Mouse (Mus musculus): ENCODE measurements at regions not wholly inside any gene's neighbourhood (a gene's known extent, or its start where the extent isn't known, plus 50 kb on each side); places are given as distances from the start of the nearest gene placed in this dataset.

GRCm38 (mm10) chr6:126349905-126350304 is 183.2 kb upstream of the Ntf3 start:
- Histone ChIP-seq H3K4me2 (no peak overlapping the region), H3K4me1 (peaks cover 15% of the 10 kb centered on the region; the same call in 1 of the 2 replicates), H3K9me3 (replicated peaks) (no peaks in the 10 kb centered on the region), H3K36me3 (ENCODE audit: poor library complexity, severe bottlenecking) (no peaks in the 10 kb centered on the region), H3K9ac (no peak overlapping the region), H3K4me3 (no peak overlapping the region), H3K27me3 (no peaks in the 10 kb centered on the region), H3K27ac (no peak overlapping the region)
- WGBS: 24% methylated on average over 2 of the region's 2 CpGs
- ATAC-seq: no peak

GRCm38 (mm10) chr6:126345221-126345620 is 178.5 kb upstream of the Ntf3 start:
- Histone ChIP-seq H3K9ac (no peak overlapping the region), H3K27ac (no peak overlapping the region), H3K9me3 (replicated peaks) (no peaks in the 10 kb centered on the region), H3K36me3 (ENCODE audit: poor library complexity, severe bottlenecking) (no peaks in the 10 kb centered on the region), H3K4me3 (no peak overlapping the region), H3K27me3 (no peaks in the 10 kb centered on the region), H3K4me1 (no peaks in the 10 kb centered on the region), H3K4me2 (no peak overlapping the region)
- 78% methylated on average over 5 of the region's 5 CpGs for WGBS
- no peak for ATAC-seq

- Histone ChIP-seq H3K36me3 (ENCODE audit: poor library complexity, severe bottlenecking) (no peaks in the 10 kb centered on the region), H3K4me1 (no peaks in the 10 kb centered on the region), H3K4me2 (no peak overlapping the region), H3K9me3 (replicated peaks) (no peaks in the 10 kb centered on the region), H3K27ac (peak overlapping the region; percentile 57), H3K9ac (no peak overlapping the region), H3K27me3 (no peaks in the 10 kb centered on the region), H3K4me3 (no peak overlapping the region)
- peak; percentile 86 for ATAC-seq
- WGBS: 53% methylated on average over 10 of the region's 10 CpGs
Measured at GRCm38 (mm10) chr6:126340098-126340610, 173.4 kb upstream of the Ntf3 start.

- H3K9me3 ChIP-seq (replicated peaks): no peaks in the 10 kb centered on the region
- 91% methylated on average over 8 of the region's 8 CpGs for WGBS
- H3K9ac ChIP-seq: no peak overlapping the region
- H3K4me3 ChIP-seq: no peak overlapping the region
- ATAC-seq: no peak
- H3K36me3 ChIP-seq (ENCODE audit: poor library complexity, severe bottlenecking): no peaks in the 10 kb centered on the region
- no peak overlapping the region for H3K4me2 ChIP-seq
- no peaks in the 10 kb centered on the region for H3K27me3 ChIP-seq
- no peak overlapping the region for H3K27ac ChIP-seq
- H3K4me1 ChIP-seq: no peaks in the 10 kb centered on the region
Measured at GRCm38 (mm10) chr6:126337711-126338110, 171.0 kb upstream of the Ntf3 start.

- no peak for ATAC-seq
- no peak overlapping the region for H3K27ac ChIP-seq
- no peak overlapping the region for H3K4me2 ChIP-seq
- H3K36me3 ChIP-seq (ENCODE audit: poor library complexity, severe bottlenecking): no peaks in the 10 kb centered on the region
- no peak overlapping the region for H3K4me3 ChIP-seq
- H3K4me1 ChIP-seq: no peaks in the 10 kb centered on the region
- no peaks in the 10 kb centered on the region for H3K9me3 ChIP-seq (replicated peaks)
- no peaks in the 10 kb centered on the region for H3K27me3 ChIP-seq
- no peak overlapping the region for H3K9ac ChIP-seq
- 66% methylated on average over 8 of the region's 8 CpGs for WGBS
Measured at GRCm38 (mm10) chr6:126334258-126334657, 167.5 kb upstream of the Ntf3 start.

GRCm38 (mm10) chr6:126327187-126327586 is 160.5 kb upstream of the Ntf3 start:
- Histone ChIP-seq H3K4me2 (no peak overlapping the region), H3K27me3 (no peaks in the 10 kb centered on the region), H3K9ac (no peak overlapping the region), H3K36me3 (ENCODE audit: poor library complexity, severe bottlenecking) (no peaks in the 10 kb centered on the region), H3K4me3 (no peak overlapping the region), H3K9me3 (replicated peaks) (no peaks in the 10 kb centered on the region), H3K27ac (no peak overlapping the region), H3K4me1 (no peaks in the 10 kb centered on the region)
- no peak for ATAC-seq
- WGBS: 85% methylated on average over 2 of the region's 2 CpGs

- no peak overlapping the region for H3K4me2 ChIP-seq
- WGBS: 54% methylated on average over 2 of the region's 2 CpGs
- H3K27ac ChIP-seq: no peak overlapping the region
- H3K27me3 ChIP-seq: no peaks in the 10 kb centered on the region
- H3K4me3 ChIP-seq: no peak overlapping the region
- H3K9me3 ChIP-seq (replicated peaks): no peaks in the 10 kb centered on the region
- no peak for ATAC-seq
- H3K4me1 ChIP-seq: no peaks in the 10 kb centered on the region
- no peak overlapping the region for H3K9ac ChIP-seq
- no peaks in the 10 kb centered on the region for H3K36me3 ChIP-seq (ENCODE audit: poor library complexity, severe bottlenecking)
Measured at GRCm38 (mm10) chr6:126318523-126318922, 151.8 kb upstream of the Ntf3 start.

- H3K4me2 ChIP-seq: no peak overlapping the region
- H3K9me3 ChIP-seq (replicated peaks): no peaks in the 10 kb centered on the region
- WGBS: 51% methylated on average over 3 of the region's 3 CpGs
- H3K27me3 ChIP-seq: no peaks in the 10 kb centered on the region
- H3K4me1 ChIP-seq: no peaks in the 10 kb centered on the region
- no peak overlapping the region for H3K27ac ChIP-seq
- no peak overlapping the region for H3K9ac ChIP-seq
- no peaks in the 10 kb centered on the region for H3K36me3 ChIP-seq (ENCODE audit: poor library complexity, severe bottlenecking)
- H3K4me3 ChIP-seq: no peak overlapping the region
- ATAC-seq: no peak
Measured at GRCm38 (mm10) chr6:126310786-126311480, 144.2 kb upstream of the Ntf3 start.

- WGBS: 61% methylated on average over 3 of the region's 3 CpGs
- ATAC-seq: no peak
- Histone ChIP-seq H3K27ac (no peak overlapping the region), H3K4me3 (no peak overlapping the region), H3K9ac (no peak overlapping the region), H3K27me3 (no peaks in the 10 kb centered on the region), H3K4me2 (no peak overlapping the region), H3K36me3 (ENCODE audit: poor library complexity, severe bottlenecking) (no peaks in the 10 kb centered on the region), H3K9me3 (replicated peaks) (no peaks in the 10 kb centered on the region), H3K4me1 (no peaks in the 10 kb centered on the region)
Measured at GRCm38 (mm10) chr6:126303086-126303485, 136.4 kb upstream of the Ntf3 start.

- no peak overlapping the region for H3K4me3 ChIP-seq
- no peaks in the 10 kb centered on the region for H3K9me3 ChIP-seq (replicated peaks)
- ATAC-seq: no peak
- no peak overlapping the region for H3K9ac ChIP-seq
- H3K27me3 ChIP-seq: no peaks in the 10 kb centered on the region
- WGBS: 95% methylated on average over 2 of the region's 2 CpGs
- no peak overlapping the region for H3K4me2 ChIP-seq
- H3K36me3 ChIP-seq (ENCODE audit: poor library complexity, severe bottlenecking): no peaks in the 10 kb centered on the region
- no peak overlapping the region for H3K27ac ChIP-seq
- H3K4me1 ChIP-seq: no peaks in the 10 kb centered on the region
Measured at GRCm38 (mm10) chr6:126291581-126291980, 124.9 kb upstream of the Ntf3 start.

GRCm38 (mm10) chr6:126287166-126287565 is 120.5 kb upstream of the Ntf3 start:
- ATAC-seq: no peak
- no peak overlapping the region for H3K9ac ChIP-seq
- no peak overlapping the region for H3K4me2 ChIP-seq
- H3K4me1 ChIP-seq: no peaks in the 10 kb centered on the region
- no peaks in the 10 kb centered on the region for H3K36me3 ChIP-seq (ENCODE audit: poor library complexity, severe bottlenecking)
- H3K27me3 ChIP-seq: no peaks in the 10 kb centered on the region
- H3K9me3 ChIP-seq (replicated peaks): no peaks in the 10 kb centered on the region
- WGBS: 68% methylated on average over 4 of the region's 4 CpGs
- H3K27ac ChIP-seq: no peak overlapping the region
- no peak overlapping the region for H3K4me3 ChIP-seq

- no peak for ATAC-seq
- no peaks in the 10 kb centered on the region for H3K9me3 ChIP-seq (replicated peaks)
- H3K27me3 ChIP-seq: no peaks in the 10 kb centered on the region
- no peak overlapping the region for H3K27ac ChIP-seq
- WGBS: 93% methylated on average over 2 of the region's 2 CpGs
- no peak overlapping the region for H3K4me2 ChIP-seq
- no peaks in the 10 kb centered on the region for H3K4me1 ChIP-seq
- H3K36me3 ChIP-seq (ENCODE audit: poor library complexity, severe bottlenecking): no peaks in the 10 kb centered on the region
- no peak overlapping the region for H3K9ac ChIP-seq
- no peak overlapping the region for H3K4me3 ChIP-seq
Measured at GRCm38 (mm10) chr6:126286201-126286600, 119.5 kb upstream of the Ntf3 start.

GRCm38 (mm10) chr6:126284409-126284808 is 117.7 kb upstream of the Ntf3 start:
- no peak overlapping the region for H3K9ac ChIP-seq
- no peaks in the 10 kb centered on the region for H3K4me1 ChIP-seq
- no peak for ATAC-seq
- 60% methylated on average over 7 of the region's 7 CpGs for WGBS
- H3K4me2 ChIP-seq: no peak overlapping the region
- no peak overlapping the region for H3K4me3 ChIP-seq
- no peaks in the 10 kb centered on the region for H3K9me3 ChIP-seq (replicated peaks)
- no peaks in the 10 kb centered on the region for H3K36me3 ChIP-seq (ENCODE audit: poor library complexity, severe bottlenecking)
- no peak overlapping the region for H3K27ac ChIP-seq
- no peaks in the 10 kb centered on the region for H3K27me3 ChIP-seq

Data from forebrain, embryonic 13.5 days (tissue).